Mouse (Mus musculus) intestine, postnatal 0 days (tissue): ENCODE results near the gene Kdm6b. TPM values are rescaled to one million over a fixed set of nuclear protein-coding genes. Genes with fewer than 3 reads are reported as not detected.

Source experiments
- ATAC-seq: fragments of 200-750 bp; cut with Nextera tagmentation; 2 replicates; pipeline ENCODE4 v1.8.0; 2017; ENCODE audit warnings: mild to moderate bottlenecking, moderate TSS enrichment, moderate library complexity
- H3K27ac ChIP-seq: fragments of 300-500 bp; sonication (generic); 2 replicates; pipeline ENCODE4 v1.5.1; 2014; ENCODE audit warnings: mild to moderate bottlenecking, low read depth, low read length, moderate library complexity
- H3K27me3 ChIP-seq: fragments of 300-500 bp; sonication (generic); replicated peaks from 2 replicates; pipeline ENCODE4 v1.6.1; 2014; ENCODE audit warnings: low read length, mixed read lengths; ENCODE audit not compliant: control insufficient read depth, insufficient read depth
- H3K36me3 ChIP-seq: fragments of 300-500 bp; sonication (generic); 2 replicates; pipeline ENCODE4 v1.6.1; 2014; ENCODE audit warnings: mild to moderate bottlenecking, moderate library complexity; ENCODE audit not compliant: control insufficient read depth, insufficient read depth
- H3K4me1 ChIP-seq: fragments of 300-500 bp; sonication (generic); replicated peaks from 2 replicates; pipeline ENCODE4 v1.6.1; 2014; ENCODE audit warnings: antibody characterized with exemption, low read length, mixed read lengths; ENCODE audit not compliant: control insufficient read depth, insufficient read depth
- H3K4me2 ChIP-seq: fragments of 300-500 bp; sonication (generic); replicated peaks from 2 replicates; pipeline ENCODE4 v1.6.1; 2014; ENCODE audit warnings: low read depth, mild to moderate bottlenecking, moderate library complexity
- H3K4me3 ChIP-seq: fragments of 300-500 bp; sonication (generic); 2 replicates; pipeline ENCODE4 v1.5.1; 2014; ENCODE audit warnings: low read depth, low read length
- H3K9ac ChIP-seq: fragments of 300-500 bp; sonication (generic); 2 replicates; pipeline ENCODE4 v1.6.1; 2014; ENCODE audit warnings: mild to moderate bottlenecking, low read depth, low read length
- H3K9me3 ChIP-seq: fragments of 300-500 bp; sonication (generic); 2 replicates; pipeline ENCODE4 v1.6.1; 2016; ENCODE audit warnings: mixed run types; ENCODE audit not compliant: control insufficient read depth
- CTCF ChIP-seq: sonication (generic); IDR thresholded peaks from 2 replicates; pipeline ENCODE4 v1.5.1; 2016; ENCODE audit warnings: low read depth, mild to moderate bottlenecking, control low read depth, antibody characterized with exemption, moderate library complexity
- whole genome bisulfite sequencing: fragments of 180-500 bp; shearing (Covaris S2); extraction: QIAGEN DNeasy Blood & Tissue Kit; methylation state at CpG from one replicate; pipeline ENCODE4 v1.1.7; 2014; 5-methylcytosine and 5-hydroxymethylcytosine counted together
- polyA plus RNA-seq: library from polyadenylated mRNA; unstranded; fragments of >200 nt; fragmentation: Nextera tagmentation; extraction: Ambion mirVana; gene quantifications from 2 replicates; pipeline ENCODE4 v1.2.1, GENCODE M21; 2015

Kdm6b gene
- polyA plus RNA-seq, 1 experiment from 2014 or later = 18.2 TPM

GRCm38 (mm10) chr11:69379600-69379999 is 33.9 kb downstream of the Kdm6b start:
- no peak overlapping the region for H3K9ac ChIP-seq
- no peak overlapping the region for H3K4me3 ChIP-seq
- no peak overlapping the region; the same call in 1 of the 2 replicates for H3K27ac ChIP-seq
- H3K9me3 ChIP-seq = no peaks in the 10 kb centered on the region
- 0 out of 2 replicates have a peak, but pooled peaks cover 2% of the 10 kb centered on the region for H3K4me1 ChIP-seq
- H3K36me3 ChIP-seq = 0 out of 2 replicates have a peak, but pooled peaks cover 2% of the 10 kb centered on the region
- H3K27me3 ChIP-seq = no peaks in the 10 kb centered on the region
- no peak for TF ChIP-seq CTCF
- H3K4me2 ChIP-seq = no peak overlapping the region
- 76% methylated on average over 3 of the region's 3 CpGs for WGBS
- no peak for ATAC-seq

GRCm38 (mm10) chr11:69377766-69378165 is 35.7 kb downstream of the Kdm6b start:
- peaks cover 8% of the 10 kb centered on the region; the same call in 1 of the 2 replicates for H3K36me3 ChIP-seq
- peak overlapping the region; percentile 79 for H3K27ac ChIP-seq
- no peak overlapping the region for H3K4me3 ChIP-seq
- H3K27me3 ChIP-seq = no peaks in the 10 kb centered on the region
- no peak for TF ChIP-seq CTCF
- H3K9ac ChIP-seq = no peak overlapping the region
- ATAC-seq = peak; percentile 95
- 38% methylated on average over 3 of the region's 3 CpGs for WGBS
- H3K4me1 ChIP-seq = 0 out of 2 replicates have a peak, but pooled peaks cover 2% of the 10 kb centered on the region
- no peaks in the 10 kb centered on the region for H3K9me3 ChIP-seq
- peak overlapping the region; percentile 45 for H3K4me2 ChIP-seq

GRCm38 (mm10) chr11:69375646-69376045 is 37.8 kb downstream of the Kdm6b start:
- ATAC-seq = no peak
- Histone ChIP-seq H3K27ac (no peak overlapping the region), H3K27me3 (no peaks in the 10 kb centered on the region), H3K4me3 (no peak overlapping the region), H3K4me1 (peaks cover 10% of the 10 kb centered on the region; the same call in 1 of the 2 replicates), H3K4me2 (no peak overlapping the region), H3K9me3 (no peaks in the 10 kb centered on the region), H3K9ac (no peak overlapping the region), H3K36me3 (peaks cover 8% of the 10 kb centered on the region; the same call in 1 of the 2 replicates)
- 88% methylated on average over 4 of the region's 4 CpGs for WGBS
- TF ChIP-seq CTCF = no peak

GRCm38 (mm10) chr11:69373223-69373965 is 40.1 kb downstream of the Kdm6b start:
- H3K9ac ChIP-seq = no peak overlapping the region
- H3K36me3 ChIP-seq = peaks cover 8% of the 10 kb centered on the region; the same call in 1 of the 2 replicates
- peaks cover 10% of the 10 kb centered on the region; the same call in 1 of the 2 replicates for H3K4me1 ChIP-seq
- H3K27me3 ChIP-seq = no peaks in the 10 kb centered on the region
- H3K27ac ChIP-seq = no peak overlapping the region
- no peak for TF ChIP-seq CTCF
- no peaks in the 10 kb centered on the region for H3K9me3 ChIP-seq
- no peak for ATAC-seq
- H3K4me2 ChIP-seq = no peak overlapping the region
- H3K4me3 ChIP-seq = no peak overlapping the region
- WGBS = 84% methylated on average over 16 of the region's 16 CpGs

GRCm38 (mm10) chr11:69372780-69373170 is 40.7 kb downstream of the Kdm6b start:
- Histone ChIP-seq H3K36me3 (peaks cover 8% of the 10 kb centered on the region; the same call in 1 of the 2 replicates), H3K9me3 (no peaks in the 10 kb centered on the region), H3K4me2 (no peak overlapping the region), H3K27ac (no peak overlapping the region), H3K4me1 (peaks cover 10% of the 10 kb centered on the region; the same call in 1 of the 2 replicates), H3K9ac (no peak overlapping the region), H3K4me3 (no peak overlapping the region), H3K27me3 (no peaks in the 10 kb centered on the region)
- WGBS = 58% methylated on average over 3 of the region's 3 CpGs
- peak; percentile 72 for TF ChIP-seq CTCF
- ATAC-seq = no peak

GRCm38 (mm10) chr11:69372056-69372779 is 41.3 kb downstream of the Kdm6b start:
- 34% methylated on average over 12 of the region's 12 CpGs for WGBS
- Histone ChIP-seq H3K4me1 (peaks cover 8% of the 10 kb centered on the region; the same call in 1 of the 2 replicates), H3K9ac (no peak overlapping the region), H3K27ac (0 out of 2 replicates have a peak overlapping the region, but pooled peaks have one; percentile 31), H3K4me2 (peak overlapping the region; percentile 21; the same call in 1 of the 2 replicates), H3K36me3 (peaks cover 8% of the 10 kb centered on the region; the same call in 1 of the 2 replicates), H3K4me3 (no peak overlapping the region), H3K27me3 (no peaks in the 10 kb centered on the region), H3K9me3 (no peaks in the 10 kb centered on the region)
- ATAC-seq = no peak
- no peak for TF ChIP-seq CTCF
